ENCODE assay signal across 7 mouse cellular contexts in genomic region chr13:21530781-21531201, GRCm38 (mm10). TPM values are rescaled to one million over a fixed set of nuclear protein-coding genes. Genes with fewer than 3 reads are reported as not detected.
DNase-seq lines count a peak whose midpoint lies in the region; ATAC-seq and TF ChIP-seq lines count a peak whose summit lies in the region.

Gene Zkscan8 (minus strand): TSS chr13:21531120.

- H3K27me3 ChIP-seq in embryonic facial prominence, embryonic 12.5 days, result no peaks in the 10 kb centered on the region
- H3K27me3 ChIP-seq in kidney, adult 2 months (replicated peaks; ENCODE audit: control insufficient read depth, insufficient read depth, low read length), result no peaks in the 10 kb centered on the region
- no peaks in the 10 kb centered on the region for H3K27me3 ChIP-seq in limb, embryonic 12.5 days
- no peaks in the 10 kb centered on the region for H3K27me3 ChIP-seq in midbrain, embryonic 15.5 days (replicated peaks)
- no peaks in the 10 kb centered on the region for H3K27me3 ChIP-seq in spleen, adult 2 months (ENCODE audit: control insufficient read depth, insufficient read depth, low read length)

- no peaks in the 10 kb centered on the region for H3K9me3 ChIP-seq in embryonic facial prominence, embryonic 12.5 days
- no peaks in the 10 kb centered on the region for H3K9me3 ChIP-seq in limb, embryonic 12.5 days
- H3K9me3 ChIP-seq in midbrain, embryonic 15.5 days, result no peaks in the 10 kb centered on the region

- WGBS in embryonic facial prominence, embryonic 12.5 days, result under 1% methylated on average over 39 of the region's 39 CpGs
- WGBS in kidney, adult 2 months, result under 1% methylated on average over 39 of the region's 39 CpGs
- WGBS in limb, embryonic 12.5 days, result under 1% methylated on average over 39 of the region's 39 CpGs
- under 1% methylated on average over 39 of the region's 39 CpGs for WGBS in midbrain, embryonic 15.5 days
- under 1% methylated on average over 39 of the region's 39 CpGs for WGBS in spleen, adult 2 months

- peak within 1 kb of the TSS; percentile 94 for H3K9ac ChIP-seq in embryonic facial prominence, embryonic 12.5 days
- H3K9ac ChIP-seq in limb, embryonic 12.5 days (replicated peaks), result peak within 1 kb of the TSS; percentile 97
- H3K9ac ChIP-seq in midbrain, embryonic 15.5 days, result peak within 1 kb of the TSS; percentile 95

- peak within 1 kb of the TSS; percentile 54 for H3K4me2 ChIP-seq in embryonic facial prominence, embryonic 12.5 days (replicated peaks)
- peak within 1 kb of the TSS; percentile 61 for H3K4me2 ChIP-seq in limb, embryonic 12.5 days
- peak within 1 kb of the TSS; percentile 83 for H3K4me2 ChIP-seq in midbrain, embryonic 15.5 days

- H3K4me3 ChIP-seq in embryonic facial prominence, embryonic 12.5 days, result peak within 1 kb of the TSS; percentile 92
- peak within 1 kb of the TSS; percentile 83 for H3K4me3 ChIP-seq in kidney, adult 2 months (ENCODE audit: insufficient read depth, low read depth, low read length)
- H3K4me3 ChIP-seq in limb, embryonic 12.5 days (replicated peaks), result peak within 1 kb of the TSS; percentile 83
- H3K4me3 ChIP-seq in midbrain, embryonic 15.5 days, result peak within 1 kb of the TSS; percentile 92
- peak within 1 kb of the TSS; percentile 98 for H3K4me3 ChIP-seq in spleen, adult 2 months (ENCODE audit: extremely low read depth, insufficient read depth, insufficient read length)

- peak; percentile 96 for ATAC-seq in embryonic facial prominence, embryonic 12.5 days (ENCODE audit: insufficient number of reproducible peaks, insufficient read depth, low FRiP score, low TSS enrichment)
- ATAC-seq in limb, embryonic 12.5 days (ENCODE audit: insufficient number of reproducible peaks, insufficient read depth, low FRiP score, low TSS enrichment, low read depth), result peak; percentile 99
- peak; percentile 100 for ATAC-seq in midbrain, embryonic 15.5 days (replicated peaks)

- peaks cover 6% of the 10 kb centered on the region; the same call in 1 of the 2 replicates for H3K4me1 ChIP-seq in embryonic facial prominence, embryonic 12.5 days
- H3K4me1 ChIP-seq in kidney, adult 2 months (ENCODE audit: control insufficient read depth, insufficient read depth, low read length), result no peaks in the 10 kb centered on the region; the same call in 1 of the 2 replicates
- H3K4me1 ChIP-seq in limb, embryonic 12.5 days (replicated peaks), result peaks cover 3% of the 10 kb centered on the region; the same call in 1 of the 2 replicates
- peaks cover 11% of the 10 kb centered on the region for H3K4me1 ChIP-seq in midbrain, embryonic 15.5 days
- peaks cover 2% of the 10 kb centered on the region for H3K4me1 ChIP-seq in spleen, adult 2 months (ENCODE audit: control insufficient read depth, insufficient read depth, insufficient read length)

- peak within 1 kb of the TSS; percentile 96 for H3K27ac ChIP-seq in embryonic facial prominence, embryonic 12.5 days
- H3K27ac ChIP-seq in kidney, adult 2 months (ENCODE audit: insufficient read depth, low read depth, low read length), result peak within 1 kb of the TSS; percentile 30; the same call in 1 of the 2 replicates
- peak within 1 kb of the TSS; percentile 98 for H3K27ac ChIP-seq in limb, embryonic 12.5 days
- H3K27ac ChIP-seq in midbrain, embryonic 15.5 days, result peak within 1 kb of the TSS; percentile 91
- peak within 1 kb of the TSS; percentile 75 for H3K27ac ChIP-seq in spleen, adult 2 months (ENCODE audit: insufficient read depth, low read length)

- DNase-seq in adrenal gland, postnatal 25 days, result peak; percentile 85
- DNase-seq in heart, adult 18-20 months, result peak; percentile 93 to 96
- DNase-seq in kidney, adult 2 months, result peak; percentile 94
- DNase-seq in spleen, adult 2 months (ENCODE audit: low read depth in 1 of 2, low spot score in 2 of 2), result peak; percentile 76 to 87

- TF ChIP-seq POLR2A in kidney, adult 2 months (IDR thresholded peaks at IDR 0.05; ENCODE audit: low read depth, low read length), result no peak
- TF ChIP-seq POLR2A in spleen, adult 2 months (IDR thresholded peaks at IDR 0.05; ENCODE audit: low read depth, low read length), result no peak

- peaks cover 11% of the 10 kb centered on the region for H3K36me3 ChIP-seq in embryonic facial prominence, embryonic 12.5 days
- peaks cover 2% of the 10 kb centered on the region for H3K36me3 ChIP-seq in kidney, adult 2 months (ENCODE audit: control insufficient read depth, insufficient read depth, low read length)
- H3K36me3 ChIP-seq in limb, embryonic 12.5 days, result peaks cover 13% of the 10 kb centered on the region
- H3K36me3 ChIP-seq in midbrain, embryonic 15.5 days (replicated peaks), result 0 out of 2 replicates have a peak, but pooled peaks cover 8% of the 10 kb centered on the region
- peaks cover 2% of the 10 kb centered on the region; the same call in 1 of the 2 replicates for H3K36me3 ChIP-seq in spleen, adult 2 months (ENCODE audit: control insufficient read depth, insufficient read depth, low read length)

- TF ChIP-seq CTCF in kidney, adult 2 months (conservative IDR thresholded peaks at IDR 0.05; ENCODE audit: insufficient read depth, insufficient read length, low read depth, low read length), result no peak
- no peak for TF ChIP-seq CTCF in spleen, adult 2 months (IDR thresholded peaks at IDR 0.05; ENCODE audit: extremely low read depth, insufficient read depth, insufficient read length, insufficient replicate concordance)

RNA-seq across cellular contexts. Expression of gene Zkscan8, which starts in this region (rescaled TPM):
- total RNA-seq in adrenal gland, postnatal 25 days (2021), result 19.8 and 28.4 TPM in 2 replicates
- polyA plus RNA-seq in embryonic facial prominence, embryonic 12.5 days (2016; fragmentation: Nextera tagmentation; extraction: Ambion mirVana), result 8.2 and 9.4 TPM in 2 replicates
- 10 to 100 TPM in 1 of 2 experiments, 1 to 10 TPM in 1; 9.9 to 10.7 TPM for total RNA-seq in heart, adult 18-20 months (2021)
- 3.0 and 4.2 TPM in 2 replicates for polyA plus RNA-seq in kidney, adult 2 months (2012; rRNA removed)
- 8.4 and 8.7 TPM in 2 replicates for polyA plus RNA-seq in limb, embryonic 12.5 days (2016; fragmentation: Nextera tagmentation; extraction: Ambion mirVana)
- 5.0 and 5.3 TPM in 2 replicates for polyA plus RNA-seq in midbrain, embryonic 15.5 days (2015; fragmentation: Nextera tagmentation; extraction: Ambion mirVana)
- polyA plus RNA-seq in spleen, adult 2 months (2012; rRNA removed), result 1.6 and 2.0 TPM in 2 replicates

Comparison
In these comparisons a context has a peak if more than half of its experiments do, and no peak if none do; other contexts are left out.
1. Peak in every context shown above with its lines: DNase-seq, ATAC-seq, H3K4me3 ChIP-seq and H3K27ac ChIP-seq.
2. H3K27ac ChIP-seq: peak in every context shown above with its lines; median percentile 98 in limb, embryonic 12.5 days; 96 in embryonic facial prominence, embryonic 12.5 days; 91 in midbrain, embryonic 15.5 days; 75 in spleen, adult 2 months; 30 in kidney, adult 2 months.